Mouse (Mus musculus) limb, embryonic 10.5 days (tissue): ENCODE data around the gene Cfap74. TPM values are rescaled to one million over a fixed set of nuclear protein-coding genes. Genes with fewer than 3 reads are reported as not detected.
A peak's percentile ranks its signal among the peaks of the same experiment; 100 is the strongest.

Experiments used
- DNase-seq: peaks from one replicate; pipeline ENCODE4 v3.0.0-alpha.2; 2017; ENCODE audit warnings: low spot score
- H3K27ac ChIP-seq: fragments of 300-500 bp; sonication (generic); 2 replicates; pipeline ENCODE4 v1.5.1; 2016; ENCODE audit warnings: mild to moderate bottlenecking
- H3K27me3 ChIP-seq: fragments of 300-500 bp; sonication (generic); 2 replicates; pipeline ENCODE4 v1.6.1; 2016; ENCODE audit warnings: low read depth, mild to moderate bottlenecking; ENCODE audit not compliant: poor library complexity, severe bottlenecking
- H3K36me3 ChIP-seq: fragments of 300-500 bp; sonication (generic); 2 replicates; pipeline ENCODE4 v1.6.1; 2016; ENCODE audit warnings: mild to moderate bottlenecking, moderate library complexity
- H3K4me1 ChIP-seq: fragments of 300-500 bp; sonication (generic); 2 replicates; pipeline ENCODE4 v1.6.1; 2016
- H3K4me3 ChIP-seq: fragments of 300-500 bp; sonication (generic); 2 replicates; pipeline ENCODE4 v1.5.1; 2016; ENCODE audit warnings: mild to moderate bottlenecking, moderate library complexity
- H3K9me3 ChIP-seq: fragments of 300-500 bp; sonication (generic); replicated peaks from 2 replicates; pipeline ENCODE4 v1.6.1; 2016; ENCODE audit warnings: mild to moderate bottlenecking
- WGBS: fragments of 180-500 bp; shearing (Covaris S2); methylation state at CpG from one replicate; pipeline ENCODE4 v1.1.7; 2016; 5-methylcytosine and 5-hydroxymethylcytosine counted together
- polyA plus RNA-seq: library from polyadenylated mRNA; unstranded; fragments of >200 nt; fragmentation: Nextera tagmentation; extraction: Ambion mirVana; gene quantifications from 2 replicates; pipeline ENCODE4 v1.2.1, GENCODE M21; 2016

Gene Cfap74
- polyA plus RNA-seq, 1 experiment from 2014 or later, result 6.4 TPM

- WGBS, result 27% methylated on average over 28 of the region's 28 CpGs
- Histone ChIP-seq H3K27me3 (no peaks in the 10 kb centered on the region), H3K4me1 (peaks cover 4% of the 10 kb centered on the region), H3K36me3 (no peaks in the 10 kb centered on the region), H3K9me3 (no peaks in the 10 kb centered on the region), H3K4me3 (peak overlapping the region; percentile 27), H3K27ac (no peak overlapping the region)
- peak; percentile 94 for DNase-seq
Measured at GRCm38 (mm10) chr4:155481381-155482124, 72.6 kb downstream of the Cfap74 start.

DNA sequence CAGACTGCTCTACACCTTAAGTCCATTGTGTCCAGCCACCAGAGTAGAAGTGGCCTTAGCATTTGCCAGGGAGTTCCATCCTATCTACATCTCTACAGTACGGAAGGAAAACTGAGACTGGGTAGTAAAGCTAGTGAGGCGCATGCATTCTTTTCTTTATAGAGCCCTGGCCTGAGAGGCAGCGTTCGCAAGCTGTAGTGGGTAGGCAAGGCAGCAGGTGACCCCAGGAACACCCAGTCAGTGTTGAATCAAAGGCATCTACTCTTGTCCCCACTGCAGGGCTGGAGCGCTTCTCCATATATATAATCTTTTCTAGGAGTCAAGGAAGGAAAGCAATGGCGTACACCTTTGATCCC, 73.1 kb downstream of the Cfap74 start:
- no peaks in the 10 kb centered on the region for H3K36me3 ChIP-seq
- H3K27ac ChIP-seq, result no peak overlapping the region
- no peaks in the 10 kb centered on the region for H3K27me3 ChIP-seq
- WGBS, result 93% methylated on average over 6 of the region's 6 CpGs
- H3K9me3 ChIP-seq, result no peaks in the 10 kb centered on the region
- H3K4me3 ChIP-seq, result no peak overlapping the region
- DNase-seq, result no peak
- H3K4me1 ChIP-seq, result peaks cover 4% of the 10 kb centered on the region

DNA sequence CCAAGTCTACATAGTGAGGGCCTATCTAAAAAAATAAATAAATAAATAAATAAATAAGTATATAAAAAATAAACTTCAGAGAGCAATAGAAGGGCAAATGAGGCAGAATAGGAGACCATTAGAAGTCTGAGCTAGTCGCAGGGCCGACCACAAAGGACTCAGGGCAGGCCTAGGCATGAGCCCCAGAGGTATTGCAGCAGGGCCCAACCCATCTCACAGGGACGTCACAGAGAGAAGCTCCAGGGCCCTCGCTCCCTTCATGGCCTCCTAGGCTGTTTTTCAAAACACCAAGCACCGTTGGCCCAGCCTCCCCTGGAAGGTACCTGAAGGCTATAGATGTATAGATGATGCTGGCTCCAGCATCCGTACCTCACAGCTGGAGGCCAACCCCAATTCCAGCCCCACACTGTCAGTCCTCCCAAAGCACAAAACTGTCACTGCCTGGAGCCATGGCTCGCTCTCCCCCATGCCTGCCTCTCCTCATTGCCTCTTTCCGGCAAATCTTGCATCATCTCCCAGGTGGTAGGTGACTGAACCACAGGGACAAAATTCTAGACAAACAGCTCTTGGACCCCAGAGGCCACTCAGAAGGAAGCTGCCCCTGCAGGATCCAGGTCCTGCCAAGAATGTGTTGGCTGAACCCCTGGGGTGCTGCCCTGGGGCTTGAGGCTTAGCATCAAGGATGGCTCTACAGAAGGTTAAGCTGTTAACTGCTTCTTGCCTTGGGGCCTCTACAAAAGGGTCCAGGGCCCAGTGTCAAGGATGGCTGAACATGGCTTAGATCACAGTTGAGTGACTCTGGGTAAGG, 73.9 kb downstream of the Cfap74 start:
- 70% methylated on average over 8 of the region's 8 CpGs for WGBS
- no peaks in the 10 kb centered on the region for H3K27me3 ChIP-seq
- peaks cover 11% of the 10 kb centered on the region for H3K4me1 ChIP-seq
- DNase-seq, result no peak
- no peak overlapping the region for H3K4me3 ChIP-seq
- no peaks in the 10 kb centered on the region for H3K36me3 ChIP-seq
- no peak overlapping the region for H3K27ac ChIP-seq
- H3K9me3 ChIP-seq, result no peaks in the 10 kb centered on the region

DNA sequence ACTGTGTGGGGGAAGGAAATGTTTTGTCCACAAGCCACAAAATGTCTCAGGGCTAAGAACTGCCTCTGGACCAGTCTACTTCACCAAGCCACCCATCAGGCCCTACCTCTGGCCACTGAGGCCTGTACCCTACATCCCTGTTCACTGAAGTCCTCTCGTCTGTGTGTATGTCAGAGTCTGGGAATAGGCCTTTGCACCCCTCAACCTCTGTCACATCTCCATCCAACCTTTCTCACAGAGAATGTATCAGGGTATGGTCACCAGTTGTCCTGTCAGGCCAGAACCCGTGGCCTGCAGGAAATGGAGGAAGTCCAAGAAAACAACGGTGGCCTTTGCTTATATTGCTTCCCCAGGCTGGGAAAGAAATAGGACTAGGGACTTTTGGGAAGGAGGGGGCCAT, 76.5 kb downstream of the Cfap74 start:
- DNase-seq, result no peak
- 80% methylated on average over 3 of the region's 3 CpGs for WGBS
- Histone ChIP-seq H3K9me3 (no peaks in the 10 kb centered on the region), H3K4me3 (no peak overlapping the region), H3K4me1 (peaks cover 25% of the 10 kb centered on the region), H3K36me3 (no peaks in the 10 kb centered on the region), H3K27ac (no peak overlapping the region), H3K27me3 (no peaks in the 10 kb centered on the region)

- Histone ChIP-seq H3K27me3 (no peaks in the 10 kb centered on the region), H3K27ac (peak overlapping the region; percentile 53), H3K4me1 (peaks cover 27% of the 10 kb centered on the region), H3K4me3 (no peak overlapping the region), H3K9me3 (no peaks in the 10 kb centered on the region), H3K36me3 (0 out of 2 replicates have a peak, but pooled peaks cover 4% of the 10 kb centered on the region)
- DNase-seq, result no peak
- WGBS, result 30% methylated on average over 3 of the region's 3 CpGs
Measured at GRCm38 (mm10) chr4:155487746-155488145, 78.8 kb downstream of the Cfap74 start.

- Histone ChIP-seq H3K4me1 (peaks cover 33% of the 10 kb centered on the region), H3K4me3 (0 out of 2 replicates have a peak overlapping the region, but pooled peaks have one; percentile 3), H3K27me3 (no peaks in the 10 kb centered on the region), H3K9me3 (no peaks in the 10 kb centered on the region), H3K36me3 (0 out of 2 replicates have a peak, but pooled peaks cover 4% of the 10 kb centered on the region), H3K27ac (peak overlapping the region; percentile 53; the same call in 1 of the 2 replicates)
- WGBS, result 80% methylated on average over 8 of the region's 8 CpGs
- no peak for DNase-seq
Measured at GRCm38 (mm10) chr4:155488232-155489025, 79.4 kb downstream of the Cfap74 start.

DNA sequence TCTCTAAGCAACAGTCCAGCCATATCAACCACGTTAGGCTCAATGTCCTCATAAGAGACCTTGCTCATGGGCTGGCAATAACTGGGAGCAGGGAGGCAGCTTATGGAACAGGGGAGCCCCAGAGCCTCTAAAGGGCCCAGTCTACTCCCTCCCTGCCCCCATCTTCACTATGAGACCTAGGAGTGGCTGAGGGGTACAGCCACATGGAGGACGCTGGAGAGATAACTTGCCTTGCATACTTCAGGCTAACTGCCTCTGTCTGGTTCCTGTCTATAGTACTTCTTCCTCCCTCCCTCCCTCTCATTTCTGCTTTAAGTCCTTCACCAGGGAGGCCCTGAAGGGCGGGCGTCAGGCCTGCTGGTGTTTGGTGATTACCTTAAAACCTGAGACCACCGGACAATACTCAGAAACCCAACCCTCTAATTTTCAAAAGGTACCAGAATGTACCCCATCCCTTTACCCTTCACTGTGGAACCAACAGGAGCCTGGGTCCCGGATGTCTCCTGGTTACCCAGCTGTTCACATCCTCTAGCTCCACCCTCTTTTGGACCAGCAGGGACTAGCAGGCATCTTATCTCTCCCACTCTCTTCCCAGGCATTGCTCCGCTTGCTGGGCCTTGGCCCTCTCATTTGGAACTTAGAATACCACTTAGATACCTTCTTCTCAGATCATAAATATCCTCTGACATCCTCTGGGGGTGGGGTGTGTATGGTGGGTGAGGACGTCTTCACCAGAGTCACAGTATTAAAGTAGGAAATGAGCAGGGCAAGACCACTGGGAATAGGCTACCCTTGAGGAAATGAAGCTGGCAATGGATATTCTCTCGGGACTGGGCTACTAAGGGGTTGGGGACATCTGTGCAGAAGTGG, 80.3 kb downstream of the Cfap74 start:
- Histone ChIP-seq H3K4me3 (no peak overlapping the region), H3K4me1 (peaks cover 37% of the 10 kb centered on the region), H3K36me3 (0 out of 2 replicates have a peak, but pooled peaks cover 4% of the 10 kb centered on the region), H3K9me3 (no peaks in the 10 kb centered on the region), H3K27me3 (no peaks in the 10 kb centered on the region), H3K27ac (no peak overlapping the region)
- 72% methylated on average over 9 of the region's 9 CpGs for WGBS
- no peak for DNase-seq

GRCm38 (mm10) chr4:155490456-155490855, 81.5 kb downstream of the Cfap74 start:
- H3K4me3 ChIP-seq, result peak overlapping the region; percentile 100
- whole genome bisulfite sequencing, result 39% methylated on average over 5 of the region's 5 CpGs
- H3K9me3 ChIP-seq, result no peaks in the 10 kb centered on the region
- DNase-seq, result peak; percentile 43
- H3K36me3 ChIP-seq, result peaks cover 7% of the 10 kb centered on the region; the same call in 1 of the 2 replicates
- H3K27ac ChIP-seq, result peak overlapping the region; percentile 100
- no peaks in the 10 kb centered on the region for H3K27me3 ChIP-seq
- peaks cover 37% of the 10 kb centered on the region for H3K4me1 ChIP-seq

DNA sequence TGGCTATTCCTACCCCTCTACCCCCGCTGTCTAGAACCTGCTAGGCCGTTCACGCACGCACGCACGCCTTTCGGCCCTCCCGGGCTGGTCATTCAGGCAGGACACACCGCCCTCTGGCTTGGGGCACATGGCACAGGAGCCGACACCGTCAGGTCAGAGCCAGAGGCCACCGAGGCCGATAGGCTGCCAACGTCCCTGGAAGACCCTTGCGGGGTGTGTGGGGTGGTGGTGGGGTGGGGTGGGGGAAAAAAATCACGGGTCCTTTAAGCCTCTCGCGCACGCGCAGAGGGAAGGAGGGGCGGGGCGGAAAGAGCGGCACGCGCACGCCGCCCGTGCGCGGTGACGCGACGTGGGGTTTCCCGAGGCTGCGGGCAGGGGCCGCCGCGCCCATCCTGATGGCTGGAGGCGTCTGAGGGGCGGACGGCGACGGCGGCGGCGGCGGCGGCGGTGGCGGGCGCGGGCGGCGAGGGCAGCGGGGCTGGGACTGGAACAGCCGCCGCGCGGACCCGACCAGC, 82.1 kb downstream of the Cfap74 start, which contains the start of gene Gnb1:
Gene Gnb1, plus strand, starts transcription at position 372 of the 515 bp plus-strand sequence.
- WGBS, result 1% methylated on average over 54 of the region's 60 CpGs
- DNase-seq, result peak; percentile 96
- Histone ChIP-seq H3K9me3 (no peaks in the 10 kb centered on the region), H3K4me3 (peak within 1 kb of the TSS; percentile 100), H3K36me3 (peaks cover 12% of the 10 kb centered on the region), H3K27me3 (no peaks in the 10 kb centered on the region), H3K27ac (peak within 1 kb of the TSS; percentile 100), H3K4me1 (peaks cover 37% of the 10 kb centered on the region)

DNA sequence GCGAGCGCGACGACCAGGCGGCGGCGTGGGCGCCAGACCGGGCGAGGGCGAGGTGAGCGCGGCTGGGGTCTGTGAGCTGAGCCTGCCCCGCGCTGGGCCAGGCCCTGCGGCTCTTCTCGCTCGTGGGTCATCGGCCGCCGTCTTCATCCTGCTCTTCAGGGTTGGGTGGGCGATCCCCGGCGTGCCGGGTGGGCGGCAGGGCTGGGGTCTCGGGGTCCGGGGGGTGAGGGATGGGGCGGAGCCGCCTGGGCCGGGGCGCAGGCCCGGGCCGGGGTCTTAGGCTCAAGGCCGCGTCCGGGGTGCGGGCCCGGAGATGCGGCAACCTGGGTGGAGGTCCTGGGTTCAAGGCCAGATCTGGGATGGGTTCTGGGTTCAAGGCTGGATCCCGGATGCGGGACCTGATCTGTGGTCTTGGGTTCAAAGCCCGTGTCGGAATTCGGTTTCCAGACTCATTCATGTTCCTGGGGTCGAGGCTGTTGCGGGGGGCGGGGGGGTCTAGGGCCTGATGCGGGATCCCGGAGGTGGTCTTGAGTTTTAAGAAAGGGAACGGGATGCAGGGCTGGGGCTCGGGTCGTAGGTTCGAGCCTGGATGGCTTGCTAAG, 82.6 kb downstream of the Cfap74 start:
- H3K27ac ChIP-seq, result peak overlapping the region; percentile 100
- 3% methylated on average over 54 of the region's 54 CpGs for WGBS
- H3K27me3 ChIP-seq, result no peaks in the 10 kb centered on the region
- H3K4me3 ChIP-seq, result peak overlapping the region; percentile 100
- H3K4me1 ChIP-seq, result peaks cover 37% of the 10 kb centered on the region
- H3K9me3 ChIP-seq, result no peaks in the 10 kb centered on the region
- peak; percentile 75 for DNase-seq
- peaks cover 16% of the 10 kb centered on the region for H3K36me3 ChIP-seq

DNA sequence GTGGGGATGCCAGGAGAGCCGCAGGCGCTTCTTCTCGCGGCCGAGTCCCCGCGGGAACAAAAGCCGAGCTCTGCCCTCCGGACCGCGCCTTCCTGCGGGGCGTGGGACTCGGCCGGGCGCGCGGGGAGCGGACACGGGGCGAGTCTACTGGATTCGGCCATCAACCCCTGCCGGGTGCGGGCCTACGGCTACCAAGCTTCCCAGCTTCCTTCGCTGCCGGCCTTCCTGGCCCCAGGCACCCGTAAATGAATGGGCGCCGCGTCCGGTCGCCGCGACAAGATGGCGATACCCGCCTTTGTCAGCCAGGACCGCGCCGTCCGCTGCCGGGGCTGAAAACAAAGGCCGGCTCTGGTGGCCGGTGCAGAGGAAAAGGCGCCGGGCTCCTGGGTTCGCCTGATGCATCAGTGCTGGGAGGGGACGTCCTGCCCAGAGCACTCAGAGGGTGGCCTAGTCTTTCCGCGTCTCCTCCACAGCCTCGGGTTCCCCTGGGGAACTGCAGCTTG, 83.2 kb downstream of the Cfap74 start:
- peaks cover 37% of the 10 kb centered on the region for H3K4me1 ChIP-seq
- DNase-seq, result peak; percentile 81
- no peaks in the 10 kb centered on the region for H3K27me3 ChIP-seq

More for the DNA sequence above, 83.2 kb downstream of the Cfap74 start:
- Histone ChIP-seq H3K27ac (peak overlapping the region; percentile 100), H3K9me3 (no peaks in the 10 kb centered on the region), H3K4me3 (peak overlapping the region; percentile 100), H3K36me3 (peaks cover 21% of the 10 kb centered on the region)
- under 1% methylated on average over 51 of the region's 51 CpGs for WGBS
